Mouse (Mus musculus) olfactory bulb, adult 2 months (tissue): ENCODE measurements around the gene Nup188.

Source experiments
- CTCF ChIP-seq: fragments of 200-500 bp; IDR thresholded peaks from 2 replicates; pipeline ENCODE4 v1.5.1; 2012; ENCODE audit warnings: low read depth, mild to moderate bottlenecking, low read length, moderate library complexity; ENCODE audit not compliant: insufficient read depth
- POLR2A ChIP-seq: fragments of 200-500 bp; IDR thresholded peaks from 2 replicates; pipeline ENCODE4 v1.6.1; 2012; ENCODE audit warnings: mild to moderate bottlenecking, low read depth, low read length, moderate library complexity; ENCODE audit not compliant: insufficient read depth

DNA sequence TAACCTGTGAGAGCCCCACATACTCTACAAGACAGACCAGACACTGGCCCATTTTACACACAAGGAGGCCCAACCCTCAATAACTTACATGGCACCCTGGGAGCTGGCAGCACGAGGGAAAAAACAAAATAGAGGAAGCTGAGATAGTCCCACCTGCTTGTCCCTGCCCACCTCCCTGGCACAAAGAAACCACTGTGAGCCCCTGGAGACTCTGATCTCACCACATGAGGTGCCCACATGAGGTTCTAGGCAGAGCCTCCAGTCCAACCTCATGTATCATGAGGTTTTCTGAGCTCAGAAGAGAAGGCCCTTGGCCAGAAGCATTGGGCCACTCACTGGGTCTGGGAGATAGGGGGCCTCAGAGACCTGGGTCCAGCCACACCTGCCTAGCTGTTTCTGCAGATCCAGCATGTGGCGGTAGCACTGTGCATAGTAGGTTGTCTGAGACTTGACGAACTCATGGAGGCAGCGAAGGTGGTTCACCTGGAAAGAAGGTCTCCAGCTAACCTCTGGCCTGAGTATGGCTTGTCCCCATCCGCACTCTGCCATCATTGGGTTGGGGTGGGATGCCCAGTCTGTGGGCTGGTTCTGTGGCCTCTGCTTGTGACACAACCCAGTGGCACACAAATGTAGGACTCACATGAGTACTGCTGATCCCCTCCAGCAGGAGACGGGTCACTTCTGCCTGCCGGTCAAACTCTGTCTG, 59.9 kb downstream of the Nup188 start:
- no peak for TF ChIP-seq CTCF
- TF ChIP-seq POLR2A = no peak
